Mouse (Mus musculus) left cerebral cortex, adult 11 months (tissue): Measurements from ENCODE around the gene Msx1.
"Not testable (repeated sequence)": the region's sequence is repeated elsewhere in the genome, so short reads cannot be mapped to it uniquely, and the experiment has no call there.

Source experiments
- DNase-seq: peaks from one replicate; pipeline ENCODE4 v3.0.0; 2022; ENCODE audit warnings: low spot score

Gene Msx1

DNA sequence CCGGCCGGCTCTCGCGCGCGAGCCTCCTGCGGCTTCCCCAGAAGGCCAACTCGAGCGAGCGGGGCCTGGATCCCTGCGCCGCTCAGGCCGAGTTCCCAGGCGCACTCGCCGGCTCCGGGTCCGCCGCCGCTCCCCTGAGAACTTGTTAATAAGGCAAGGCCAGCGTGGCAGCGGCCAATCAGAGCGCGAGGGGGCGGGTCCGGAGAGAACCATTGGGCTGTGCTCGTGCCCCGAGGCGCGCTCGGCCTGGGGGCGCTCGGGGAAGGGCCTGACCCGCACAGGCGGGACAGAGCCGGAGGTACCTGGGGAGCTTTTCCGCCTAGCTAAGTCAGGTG, at the start of gene Msx1:
Msx1 (minus strand) TSS at position 123 of the 335 bp plus-strand sequence.
- DNase-seq = peak; percentile 16

DNA sequence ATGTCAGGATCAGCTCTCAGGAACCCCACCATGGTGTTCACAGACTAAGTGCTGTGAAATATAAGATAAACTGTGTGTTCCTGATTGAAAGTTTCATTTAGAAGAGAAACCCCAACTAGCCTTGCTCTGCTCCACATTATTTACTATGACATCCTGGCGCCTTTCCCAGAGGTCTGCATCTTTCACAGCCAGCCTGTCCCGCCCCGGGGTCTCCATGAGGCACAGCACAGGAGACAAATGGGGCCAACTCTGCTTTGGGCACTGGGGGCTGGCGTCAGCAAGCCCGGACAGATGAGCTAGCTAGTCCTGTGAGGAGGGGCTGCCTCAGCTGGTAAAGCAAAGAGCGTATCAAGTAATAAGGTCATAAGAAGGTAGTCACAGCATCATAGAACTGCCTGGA, 41.1 kb upstream of the Msx1 start:
- DNase-seq = no peak

- no peak for DNase-seq
These were observed 39.9 kb upstream of the Msx1 start for GRCm38 (mm10) chr5:37864309-37864708.

GRCm38 (mm10) chr5:37860846-37861245, 36.5 kb upstream of the Msx1 start:
- no peak for DNase-seq

- DNase-seq = peak; percentile 29
These were observed 35.9 kb upstream of the Msx1 start for GRCm38 (mm10) chr5:37860151-37860721.

- peak; percentile 38 for DNase-seq
These were observed 33.6 kb upstream of the Msx1 start for GRCm38 (mm10) chr5:37857763-37858545.

DNA sequence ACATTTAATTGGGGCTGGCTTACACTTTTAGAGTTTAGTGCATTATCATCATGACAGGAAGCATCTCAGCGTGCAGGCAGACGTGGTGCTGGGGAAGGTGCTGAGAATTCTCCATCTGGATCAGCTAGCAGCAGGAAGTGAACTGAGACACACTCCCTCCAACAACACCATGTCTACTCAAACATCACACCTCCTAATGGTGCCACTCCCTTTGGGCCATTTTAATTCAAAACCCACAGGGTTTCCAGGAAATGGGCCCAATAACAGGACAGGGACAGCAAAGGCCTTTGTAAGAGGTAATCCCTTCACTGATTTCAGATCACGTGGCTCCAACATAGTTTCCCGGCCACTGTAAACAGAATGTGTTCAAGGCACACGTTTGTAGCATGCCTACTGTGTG, 31.7 kb upstream of the Msx1 start:
- DNase-seq = no peak

DNA sequence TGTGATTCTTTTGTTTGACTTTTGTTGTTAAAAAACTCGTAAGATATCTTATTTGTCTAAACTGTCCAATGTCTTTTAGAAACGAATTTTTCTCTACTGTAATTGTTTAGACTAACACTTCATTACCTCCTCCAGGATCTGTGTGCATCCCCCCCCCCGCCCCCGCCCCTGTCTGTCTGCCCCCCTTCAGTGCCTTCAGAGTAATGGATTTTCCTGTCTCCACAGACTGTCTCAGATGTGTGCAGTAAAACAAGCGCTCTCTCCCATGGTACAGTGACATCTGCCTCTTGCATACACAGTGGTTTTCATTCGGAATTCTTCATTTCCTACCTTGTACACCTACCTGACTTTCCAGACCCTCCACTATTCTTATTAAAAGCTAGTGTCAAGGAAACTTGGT, 29.9 kb upstream of the Msx1 start:
- DNase-seq = no peak

GRCm38 (mm10) chr5:37851305-37851982, 27.1 kb upstream of the Msx1 start:
- no peak for DNase-seq

DNA sequence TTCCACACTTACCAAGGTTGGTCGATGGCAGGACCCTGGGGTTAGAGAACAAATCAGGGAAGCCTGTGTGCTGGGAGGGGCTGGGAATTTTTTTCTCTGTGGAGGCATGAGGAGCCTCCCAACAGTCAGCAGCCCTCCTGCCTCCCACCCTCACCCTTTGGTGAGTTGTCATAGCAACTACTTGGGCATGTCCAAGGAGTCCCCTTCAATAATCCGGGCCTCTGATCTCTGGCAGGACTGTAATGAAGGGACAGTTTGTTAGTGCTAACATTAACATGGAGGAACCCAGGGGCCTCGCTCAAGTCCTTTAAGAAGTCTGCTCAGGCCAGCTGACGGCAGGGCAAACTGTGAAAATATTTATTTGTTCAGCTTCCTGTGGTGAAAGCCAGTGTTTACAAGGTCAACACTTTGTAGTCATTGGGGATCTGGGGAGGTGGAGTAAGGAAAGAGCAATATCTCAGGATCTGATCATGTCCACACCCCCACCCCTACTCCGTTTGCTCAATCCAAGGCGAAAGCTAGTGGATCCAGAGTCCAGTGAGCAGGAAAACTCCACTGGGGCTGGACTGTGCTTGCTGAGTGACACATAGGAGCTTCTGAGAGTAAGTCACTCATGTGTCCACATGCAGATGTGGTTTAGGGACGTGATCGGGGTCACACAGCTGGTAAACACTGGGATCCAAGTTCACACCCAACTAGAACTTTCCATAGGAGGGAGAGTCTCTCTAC, 24.8 kb upstream of the Msx1 start:
- DNase-seq = no peak

GRCm38 (mm10) chr5:37836267-37836646, 11.9 kb upstream of the Msx1 start:
- DNase-seq = no peak

DNA sequence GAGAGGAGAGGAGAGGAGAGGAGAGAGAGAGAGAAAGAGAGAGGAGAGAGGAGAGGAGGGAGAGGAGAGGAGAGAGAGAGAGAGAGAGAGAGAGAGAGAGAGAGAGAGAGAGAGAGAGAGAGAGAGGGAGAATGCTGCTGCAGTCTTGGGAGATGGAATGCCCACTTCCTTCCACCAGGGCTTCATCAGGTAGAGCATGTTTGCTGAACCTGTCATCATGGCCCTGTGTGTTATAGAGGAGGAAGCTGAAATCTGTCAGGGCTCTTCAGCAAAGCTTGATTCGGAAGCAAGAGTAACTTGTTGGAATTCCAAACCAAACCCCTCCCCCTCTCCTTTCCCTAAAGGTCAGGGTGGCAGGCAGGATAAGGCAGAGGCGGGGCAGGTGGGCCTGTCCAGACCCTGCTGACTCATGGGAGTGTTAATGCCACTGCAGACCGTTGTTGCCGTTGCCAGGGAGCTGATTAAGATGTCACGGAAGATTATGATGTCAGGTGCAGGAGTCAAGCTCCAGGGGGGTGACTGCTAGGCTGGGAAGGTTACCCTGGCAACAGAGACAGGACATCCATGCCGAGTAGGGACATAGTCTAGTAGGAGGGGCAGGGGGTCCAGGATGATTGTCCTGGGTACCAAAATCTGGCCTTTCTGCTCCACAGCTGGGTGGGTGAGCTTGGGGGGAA, 11.3 kb upstream of the Msx1 start:
- DNase-seq = no peak

DNA sequence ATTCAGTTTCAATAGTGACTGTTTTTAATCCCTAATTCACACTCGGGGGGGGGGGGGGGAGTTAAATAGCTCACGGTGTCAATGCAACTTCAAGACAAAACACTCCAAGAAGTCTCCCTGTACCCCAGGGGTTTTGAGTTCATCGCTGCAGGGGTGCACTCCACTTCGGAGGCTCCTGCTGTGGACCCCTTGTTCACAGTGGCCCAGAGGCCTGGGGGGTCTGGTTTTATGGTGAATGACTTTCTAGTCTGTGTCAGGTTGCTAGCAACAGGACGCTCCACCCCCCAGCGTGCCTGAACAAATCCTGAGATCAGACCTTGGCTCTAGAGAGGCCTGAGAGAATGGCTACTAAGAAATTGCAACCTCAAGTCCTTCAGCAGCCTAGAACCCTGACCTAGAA, 8.4 kb upstream of the Msx1 start:
- DNase-seq = no peak

GRCm38 (mm10) chr5:37832031-37832430, 7.6 kb upstream of the Msx1 start:
- DNase-seq = no peak

- not testable (repeated sequence) for DNase-seq
These were observed 6.1 kb upstream of the Msx1 start for GRCm38 (mm10) chr5:37830436-37830835.

- DNase-seq = no peak
These were observed 5.5 kb upstream of the Msx1 start for GRCm38 (mm10) chr5:37829926-37830325.

DNA sequence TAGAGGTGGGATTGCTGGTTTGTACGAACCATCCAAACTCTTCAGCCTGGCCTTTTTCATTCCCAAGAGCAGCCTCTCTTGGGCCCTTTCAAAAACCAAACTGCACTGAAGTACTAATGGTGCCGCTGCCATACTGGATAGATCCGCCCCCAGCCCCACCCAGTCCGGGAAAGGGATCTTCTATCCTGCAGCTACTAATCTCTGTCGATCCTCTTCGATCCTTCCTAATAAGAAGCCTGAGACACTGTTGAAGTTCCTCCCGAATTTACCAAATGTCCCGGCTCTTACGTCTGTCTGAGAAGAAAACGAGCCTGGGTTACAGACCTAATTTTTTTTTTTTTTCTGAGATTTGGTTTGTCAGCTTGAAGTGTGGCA, 4.9 kb upstream of the Msx1 start:
- DNase-seq = no peak

DNA sequence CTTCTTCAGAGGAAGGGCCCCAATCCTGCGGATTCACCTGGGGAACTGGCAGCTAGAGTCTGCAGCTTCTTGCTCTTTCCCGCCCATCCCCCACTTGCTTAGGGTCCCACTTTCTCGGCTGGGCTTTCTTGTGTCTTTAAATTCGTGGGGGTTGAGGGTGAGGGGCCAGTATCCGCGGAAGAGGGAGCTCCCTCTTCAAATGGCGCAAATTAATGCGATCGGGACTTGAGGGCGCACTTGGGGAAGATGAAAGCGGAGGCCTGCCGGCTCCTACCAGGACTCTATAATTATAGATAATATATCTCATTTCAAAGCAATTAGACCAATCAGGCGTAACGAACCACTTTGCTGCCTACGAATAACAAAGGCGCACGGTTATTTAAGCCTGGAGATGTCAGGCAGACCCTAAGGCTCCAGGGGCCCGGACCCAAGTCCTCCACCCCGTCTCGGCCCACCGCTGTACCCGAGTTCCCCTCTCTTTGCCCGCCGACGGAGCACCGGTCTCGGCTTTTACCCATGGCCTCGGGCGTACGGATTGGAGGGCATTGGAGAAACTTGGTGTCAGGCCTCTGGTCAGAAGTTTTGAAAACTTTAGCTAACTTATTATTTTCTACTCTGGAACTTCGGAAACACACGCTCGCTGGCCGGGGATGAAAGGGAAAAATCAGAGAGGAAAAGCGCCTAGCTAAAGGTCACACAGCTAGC, 4.4 kb upstream of the Msx1 start:
- no peak for DNase-seq

- no peak for DNase-seq
These were observed 3.6 kb upstream of the Msx1 start for GRCm38 (mm10) chr5:37828001-37828400.

DNA sequence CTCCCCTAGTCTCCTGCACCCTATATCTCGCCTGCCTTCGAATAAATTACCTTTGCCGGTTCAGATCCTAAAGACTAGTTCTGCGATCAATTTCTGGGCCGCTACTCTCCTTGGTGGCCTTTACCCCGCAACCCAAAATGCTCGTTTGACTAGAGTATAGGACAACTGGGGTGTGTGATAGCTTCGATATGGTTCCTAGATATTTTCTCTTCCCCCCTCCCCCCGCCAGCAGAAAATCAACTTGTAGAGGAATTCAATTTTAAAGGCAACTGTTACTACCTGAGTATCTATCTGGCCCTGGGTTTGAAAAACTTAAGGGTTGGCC, 3.2 kb upstream of the Msx1 start:
- DNase-seq = no peak

GRCm38 (mm10) chr5:37826706-37827625, 2.6 kb upstream of the Msx1 start:
- DNase-seq = no peak
